Mouse (Mus musculus) liver, adult 2 months (tissue): ENCODE results near the gene Rcl1.

Experiments used
- CTCF ChIP-seq: fragments of 200-500 bp; IDR thresholded peaks from 2 replicates; pipeline ENCODE4 v1.5.1; 2011; ENCODE audit warnings: low read depth, low read length, control low read depth
- POLR2A ChIP-seq: fragments of 200-500 bp; IDR thresholded peaks from 2 replicates; pipeline ENCODE4 v1.6.1; 2011; ENCODE audit warnings: low read length, control low read depth; ENCODE audit not compliant: insufficient read depth; ENCODE audit errors: extremely low read depth

- TF ChIP-seq POLR2A: peak; percentile 33; the same call in 1 of the 2 replicates
- TF ChIP-seq CTCF: no peak
Observed at GRCm38 (mm10) chr19:29127331-29127730, 26.2 kb downstream of the Rcl1 start.
